Mouse (Mus musculus): Measurements from ENCODE around the gene Trim67. TPM values are rescaled to one million over a fixed set of nuclear protein-coding genes. Genes with fewer than 3 reads are reported as not detected.
"Not testable (repeated sequence)": the region's sequence is repeated elsewhere in the genome, so short reads cannot be mapped to it uniquely, and the experiment has no call there.

Trim67 gene
- polyA plus RNA-seq, 1 experiment from 2014 or later: not detected

GRCm38 (mm10) chr8:124831941-124832340, 39.0 kb downstream of the Trim67 start:
- no peak for DNase-seq (ENCODE audit: low spot score)

- DNase-seq (ENCODE audit: low spot score): no peak
Measured at GRCm38 (mm10) chr8:124833430-124834205, 40.7 kb downstream of the Trim67 start.

- no peak for DNase-seq (ENCODE audit: low spot score)
Measured at GRCm38 (mm10) chr8:124835848-124836247, 43.0 kb downstream of the Trim67 start.

DNA sequence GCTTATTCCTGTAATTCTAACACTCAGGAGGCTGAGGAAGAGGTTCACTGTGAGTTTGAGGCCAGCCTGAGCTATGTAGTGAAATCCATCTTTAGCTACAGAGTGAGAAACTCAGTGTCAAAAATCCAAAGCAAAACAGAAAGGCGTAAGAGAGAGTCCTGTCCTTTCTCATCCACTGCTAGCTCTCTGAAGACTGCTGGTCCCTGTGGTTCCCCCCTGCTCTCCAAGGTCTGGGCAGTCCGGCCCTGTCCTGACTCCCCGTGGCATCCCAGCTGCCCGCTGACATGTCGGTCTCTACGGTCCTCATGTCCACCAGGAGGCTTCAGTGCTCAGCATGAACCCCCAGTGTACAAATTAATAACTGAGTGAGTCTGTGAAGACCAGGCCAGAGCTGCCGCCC, 43.4 kb downstream of the Trim67 start:
- no peak for DNase-seq (ENCODE audit: low spot score)

DNA sequence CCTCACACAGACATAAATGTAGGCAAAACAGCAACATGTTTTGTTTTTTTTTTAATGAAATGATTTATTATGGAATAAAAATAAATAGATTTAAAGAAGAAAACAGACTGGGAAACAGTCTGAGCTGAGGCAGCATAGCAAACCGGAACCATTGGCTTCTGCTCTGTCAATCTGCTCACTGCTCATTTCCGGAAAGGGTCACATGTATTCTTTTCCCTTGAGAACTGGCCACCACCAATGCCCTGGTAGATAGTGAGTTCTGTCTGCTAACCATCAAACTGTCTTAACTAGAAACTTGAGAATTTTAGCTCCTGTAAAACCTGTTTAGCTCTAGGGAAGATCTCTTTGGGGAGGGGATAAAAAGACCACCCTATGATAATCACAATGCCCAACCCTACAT, 44.0 kb downstream of the Trim67 start:
- no peak for DNase-seq (ENCODE audit: low spot score)

- DNase-seq (ENCODE audit: low spot score): no peak
Measured at GRCm38 (mm10) chr8:124837956-124838355, 45.1 kb downstream of the Trim67 start.

- no peak for DNase-seq (ENCODE audit: low spot score)
Measured at GRCm38 (mm10) chr8:124839371-124839770, 46.5 kb downstream of the Trim67 start.

DNA sequence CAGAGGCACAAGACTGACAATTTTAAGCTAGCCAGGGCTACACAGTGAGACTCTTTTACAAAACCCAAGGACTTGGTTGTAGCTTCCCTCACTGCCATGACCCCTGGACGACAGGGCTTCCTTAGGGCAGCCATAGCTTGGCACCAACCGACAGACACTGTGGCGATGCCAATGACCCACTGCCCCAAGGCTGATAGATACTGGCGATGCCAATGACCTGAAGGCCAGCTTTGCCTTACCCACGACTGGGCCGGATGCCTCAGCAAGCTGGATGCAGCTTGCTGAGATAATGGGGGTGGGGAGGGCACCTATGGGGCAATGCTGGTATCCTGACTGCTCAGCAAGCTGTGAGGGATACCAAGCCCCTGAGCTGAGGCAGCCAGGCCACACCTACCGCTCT, 48.0 kb downstream of the Trim67 start:
- no peak for DNase-seq (ENCODE audit: low spot score)

GRCm38 (mm10) chr8:124841775-124842174, 48.9 kb downstream of the Trim67 start:
- no peak for DNase-seq (ENCODE audit: low spot score)

GRCm38 (mm10) chr8:124842929-124843328, 50.0 kb downstream of the Trim67 start:
- not testable (repeated sequence) for DNase-seq (ENCODE audit: low spot score)

DNA sequence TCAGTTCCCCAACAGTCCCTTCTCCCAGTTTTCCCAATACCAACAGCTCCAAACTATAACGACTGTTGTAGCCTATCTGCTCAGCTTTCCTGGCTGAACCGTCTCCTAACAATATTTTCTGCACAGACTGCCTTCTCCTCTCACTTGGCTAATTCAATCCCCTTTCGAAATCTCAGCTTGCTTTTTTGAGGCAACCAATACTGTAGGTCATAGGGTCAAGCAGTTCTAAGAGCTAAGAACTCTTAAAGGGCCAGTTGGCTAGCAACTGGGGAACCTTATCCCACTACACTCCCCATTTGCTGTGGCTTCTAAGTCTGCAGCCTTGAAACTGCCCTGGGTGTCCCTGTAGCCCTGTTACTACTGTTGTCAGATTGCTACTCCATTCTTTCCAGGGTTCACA, 52.2 kb downstream of the Trim67 start:
- DNase-seq (ENCODE audit: low spot score): no peak

GRCm38 (mm10) chr8:124845573-124845972, 52.7 kb downstream of the Trim67 start:
- DNase-seq (ENCODE audit: low spot score): no peak

GRCm38 (mm10) chr8:124853511-124853910, 60.6 kb downstream of the Trim67 start:
- no peak for DNase-seq (ENCODE audit: low spot score)

GRCm38 (mm10) chr8:124859466-124859865, 66.6 kb downstream of the Trim67 start:
- peak; percentile 43 for DNase-seq (ENCODE audit: low spot score)

- DNase-seq (ENCODE audit: low spot score): no peak
Measured at GRCm38 (mm10) chr8:124860188-124860587, 67.3 kb downstream of the Trim67 start.

DNA sequence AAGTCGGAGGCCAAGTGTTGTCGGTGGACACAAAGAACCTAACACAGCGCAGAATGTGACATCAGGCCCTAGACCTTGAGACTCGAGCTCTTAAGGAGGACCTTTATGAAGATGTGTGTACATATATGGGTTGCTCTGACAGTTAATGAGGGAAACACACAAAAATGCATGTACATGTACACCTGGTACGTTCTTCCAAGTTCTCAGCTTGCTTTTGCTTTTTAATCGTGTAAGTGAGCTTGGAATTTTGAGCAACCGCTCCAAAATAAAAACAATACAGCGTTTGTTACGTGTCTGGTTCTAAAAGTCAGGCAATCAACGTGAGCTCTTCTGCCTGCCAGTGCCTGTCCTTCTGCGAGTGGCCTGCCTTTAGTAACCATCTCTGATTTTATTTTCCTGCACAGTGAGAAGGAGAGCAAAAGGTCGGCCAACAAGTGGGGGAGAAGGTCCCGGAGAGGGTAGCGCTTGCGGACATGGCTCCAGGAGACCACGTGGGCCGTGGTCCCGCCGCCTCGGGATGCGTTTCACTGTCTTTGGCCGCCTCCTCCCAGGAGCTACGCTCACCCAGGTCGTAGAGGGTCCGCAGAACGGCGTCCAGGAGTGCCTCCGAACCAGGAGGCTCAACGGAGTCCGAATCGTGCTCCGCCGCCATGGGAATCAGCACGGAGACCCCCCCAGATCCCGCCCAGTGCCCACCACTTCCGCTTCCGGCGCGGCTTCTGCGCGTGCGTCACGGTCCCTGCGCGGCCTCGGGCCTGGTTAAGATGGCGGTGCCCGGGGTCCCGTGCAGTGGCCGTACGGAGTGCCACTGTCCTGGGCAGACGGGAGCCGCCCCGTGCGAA, 69.7 kb downstream of the Trim67 start, which contains the start of the genes Gnpat and 2810004N23Rik:
TSS of gene Gnpat (plus strand) at position 713 of the 842 bp plus-strand sequence.
TSS of gene 2810004N23Rik (minus strand) at position 800 of the 842 bp plus-strand sequence.
- DNase-seq (ENCODE audit: low spot score): peak; percentile 91

DNA sequence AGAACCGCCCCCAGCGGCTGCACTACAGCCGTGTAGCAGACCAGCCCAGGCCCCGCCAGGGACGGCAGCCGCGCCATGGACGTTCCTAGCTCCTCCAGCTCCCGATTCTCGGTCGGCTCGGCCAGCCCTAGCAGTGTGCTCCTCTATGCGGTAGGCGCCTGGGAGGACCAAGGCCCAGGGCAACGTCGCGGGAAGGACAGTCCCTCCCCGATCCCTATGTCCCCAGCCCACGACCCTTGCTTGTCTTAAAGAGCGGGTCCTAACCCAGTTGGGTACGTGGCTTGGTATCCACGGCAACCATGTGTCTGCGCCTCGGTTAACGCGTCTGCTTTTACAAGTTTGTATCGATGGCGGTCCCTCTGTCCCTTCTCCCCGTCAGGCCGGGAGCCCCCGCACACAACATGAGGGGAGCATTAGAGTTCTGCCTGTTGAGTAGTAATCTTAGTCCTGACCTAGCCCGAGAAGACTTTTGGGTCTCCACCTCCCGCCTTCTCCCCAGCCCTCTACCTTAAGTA, 70.3 kb downstream of the Trim67 start:
- no peak for DNase-seq (ENCODE audit: low spot score)

- peak; percentile 29 for DNase-seq (ENCODE audit: low spot score)
Measured at GRCm38 (mm10) chr8:124863729-124864128, 70.8 kb downstream of the Trim67 start.

GRCm38 (mm10) chr8:124866669-124867068, 73.8 kb downstream of the Trim67 start:
- DNase-seq (ENCODE audit: low spot score): no peak

GRCm38 (mm10) chr8:124867126-124867525, 74.2 kb downstream of the Trim67 start:
- DNase-seq (ENCODE audit: low spot score): no peak

DNA sequence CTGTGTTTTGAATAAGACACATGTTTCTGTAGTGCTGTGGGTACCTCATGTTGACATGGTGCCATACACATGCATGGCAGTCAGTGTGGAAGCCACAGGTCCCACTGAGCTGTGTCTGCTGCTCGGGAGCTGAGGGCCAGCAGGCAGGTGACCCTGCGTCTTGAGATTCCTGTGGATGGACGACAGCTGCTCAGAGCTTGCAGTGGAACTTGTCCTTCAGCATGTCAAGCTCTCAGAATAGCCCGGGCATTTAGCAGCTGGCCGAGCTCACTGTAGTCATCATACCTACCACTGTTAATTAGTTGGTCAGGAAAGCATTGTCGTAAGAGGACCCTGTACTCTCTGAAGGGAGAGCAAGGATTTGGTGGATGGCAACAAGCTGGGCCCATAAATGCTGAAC, 76.8 kb downstream of the Trim67 start:
- no peak for DNase-seq (ENCODE audit: low spot score)

DNA sequence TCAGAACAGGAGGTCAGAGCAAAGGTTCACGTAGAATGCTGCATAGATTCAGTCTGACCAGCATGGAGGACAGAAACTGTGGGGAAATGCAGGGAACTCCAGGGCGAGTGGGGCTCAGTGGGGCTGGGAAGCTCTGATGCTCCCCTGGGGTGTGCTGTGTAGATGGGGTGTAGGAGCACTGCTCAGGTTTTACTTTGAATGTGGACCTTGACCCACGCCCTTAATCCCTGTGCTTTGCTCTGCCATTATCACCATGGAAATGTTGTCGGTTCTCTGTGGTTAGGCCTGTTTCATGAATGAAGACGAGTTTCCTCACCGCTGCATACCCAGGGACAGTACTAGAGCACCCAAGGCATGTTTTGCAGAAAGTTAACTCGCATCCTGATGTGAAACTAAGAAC, 78.6 kb downstream of the Trim67 start:
- no peak for DNase-seq (ENCODE audit: low spot score)

Data from thymus, postnatal 0 days (tissue).